Mouse (Mus musculus) lung, adult 10 weeks (tissue): Measurements from ENCODE around the gene Ttc17. TPM values are rescaled to one million over a fixed set of nuclear protein-coding genes. Genes with fewer than 3 reads are reported as not detected.

ENCODE experiments used
- polyA plus RNA-seq: library from polyadenylated mRNA; stranded (reverse); fragments of 350-450 nt; fragmentation: Illumina TruSeq; extraction: RNeasy Lipid Tissue Mini Kit (QIAGEN cat#74804); gene quantifications from one replicate; pipeline ENCODE4 v1.2.3, GENCODE M21; 2014; ENCODE audit warnings: low read depth, low replicate concordance; ENCODE audit not compliant: insufficient read depth

The Ttc17 gene
- polyA plus RNA-seq, result 11.8 TPM

DNA sequence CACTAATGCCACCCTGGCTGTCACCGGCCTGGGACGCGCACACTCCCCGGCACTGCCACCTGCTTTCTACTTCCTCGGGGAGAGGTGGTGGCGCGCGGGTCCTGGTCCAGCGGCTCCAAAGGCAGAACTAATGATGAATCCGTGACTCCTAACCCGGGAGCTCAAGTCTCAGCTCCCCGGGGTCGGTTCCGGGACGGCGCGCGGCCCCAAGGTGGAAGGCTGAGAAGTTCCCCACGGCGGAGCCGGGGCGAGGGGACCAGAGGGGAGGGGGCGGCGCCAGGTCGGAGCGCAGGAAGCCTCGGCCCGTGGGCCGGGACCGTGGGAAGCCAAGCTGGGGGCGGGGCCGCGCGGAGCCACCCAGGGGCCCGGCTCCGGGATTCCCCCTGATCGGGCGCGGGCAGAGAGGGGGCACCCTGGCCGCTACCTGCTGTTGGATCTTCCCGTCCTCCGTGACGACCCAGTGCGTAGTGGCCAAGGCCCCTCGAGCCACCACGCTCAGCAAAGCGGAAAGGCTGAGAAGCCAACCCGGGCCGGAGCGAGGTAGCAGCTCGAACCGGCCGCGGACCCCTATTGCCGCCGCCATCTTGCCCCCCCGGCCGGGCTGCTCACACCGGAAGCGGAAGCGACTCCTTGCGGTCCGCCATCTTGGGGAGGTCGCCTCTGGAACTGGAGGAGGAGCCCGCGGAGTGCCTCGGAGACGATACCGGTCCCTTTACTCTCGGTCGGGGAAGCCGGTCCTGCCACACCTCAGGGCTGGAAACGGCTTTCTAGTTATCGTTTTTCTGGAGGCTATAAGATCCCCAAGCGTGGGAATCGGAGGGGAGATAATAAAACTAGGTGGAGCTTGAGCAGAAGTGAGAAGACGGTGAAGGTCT lies at the start of gene Ttc17:
TSS of gene Ttc17 (minus strand) at position 607 of the 875 bp plus-strand sequence.

Other genes starting within 250 kb of the Ttc17 start
- 60.2 TPM for gene Hsd17b12, start 248.7 kb downstream of the Ttc17 start, polyA plus RNA-seq
- gene Api5, start 31.4 kb upstream of the Ttc17 start, polyA plus RNA-seq, result 34.6 TPM